Mouse (Mus musculus): ENCODE measurements around the gene Clic1. TPM values are rescaled to one million over a fixed set of nuclear protein-coding genes. Genes with fewer than 3 reads are reported as not detected.
A peak's percentile ranks its signal among the peaks of the same experiment; 100 is the strongest.

The Clic1 gene
- polyA plus RNA-seq, 1 experiment from 2014 or later = 186 TPM

- H3K36me3 ChIP-seq = peaks cover 89% of the 10 kb centered on the region
- no peak overlapping the region for H3K27ac ChIP-seq
- no peak overlapping the region for H3K4me3 ChIP-seq
- H3K4me1 ChIP-seq = no peaks in the 10 kb centered on the region
- H3K9me3 ChIP-seq (replicated peaks) = no peaks in the 10 kb centered on the region
- H3K27me3 ChIP-seq (ENCODE audit: low read depth, poor library complexity, severe bottlenecking) = no peaks in the 10 kb centered on the region
- WGBS = 77% methylated on average over 10 of the region's 10 CpGs
- no peak for DNase-seq (ENCODE audit: low spot score)
Measured at GRCm38 (mm10) chr17:35100196-35100765, 50.5 kb downstream of the Clic1 start.

- no peak overlapping the region for H3K27ac ChIP-seq
- peaks cover 81% of the 10 kb centered on the region for H3K36me3 ChIP-seq
Measured at GRCm38 (mm10) chr17:35101161-35101560, 51.4 kb downstream of the Clic1 start.

GRCm38 (mm10) chr17:35102299-35102698 is 52.5 kb downstream of the Clic1 start:
- 79% methylated on average over 8 of the region's 8 CpGs for WGBS
- no peak overlapping the region for H3K27ac ChIP-seq

More at GRCm38 (mm10) chr17:35101161-35101560, 51.4 kb downstream of the Clic1 start:
- Histone ChIP-seq H3K4me1 (peaks cover 8% of the 10 kb centered on the region; the same call in 1 of the 2 replicates), H3K4me3 (no peak overlapping the region), H3K27me3 (ENCODE audit: low read depth, poor library complexity, severe bottlenecking) (no peaks in the 10 kb centered on the region), H3K9me3 (replicated peaks) (no peaks in the 10 kb centered on the region)
- WGBS = 91% methylated on average over 11 of the region's 11 CpGs
- DNase-seq (ENCODE audit: low spot score) = no peak

GRCm38 (mm10) chr17:35103221-35103690 is 53.5 kb downstream of the Clic1 start:
- Histone ChIP-seq H3K36me3 (peaks cover 61% of the 10 kb centered on the region), H3K27ac (no peak overlapping the region), H3K4me1 (peaks cover 8% of the 10 kb centered on the region; the same call in 1 of the 2 replicates), H3K27me3 (ENCODE audit: low read depth, poor library complexity, severe bottlenecking) (no peaks in the 10 kb centered on the region), H3K9me3 (replicated peaks) (no peaks in the 10 kb centered on the region), H3K4me3 (no peak overlapping the region)
- WGBS = 72% methylated on average over 6 of the region's 6 CpGs
- DNase-seq (ENCODE audit: low spot score) = no peak

More at GRCm38 (mm10) chr17:35102299-35102698, 52.5 kb downstream of the Clic1 start:
- Histone ChIP-seq H3K4me1 (peaks cover 8% of the 10 kb centered on the region; the same call in 1 of the 2 replicates), H3K36me3 (peaks cover 70% of the 10 kb centered on the region), H3K27me3 (ENCODE audit: low read depth, poor library complexity, severe bottlenecking) (no peaks in the 10 kb centered on the region), H3K9me3 (replicated peaks) (no peaks in the 10 kb centered on the region), H3K4me3 (no peak overlapping the region)
- DNase-seq (ENCODE audit: low spot score) = no peak

GRCm38 (mm10) chr17:35104079-35104478 is 54.3 kb downstream of the Clic1 start:
- no peak overlapping the region for H3K4me3 ChIP-seq
- WGBS = 92% methylated on average over 7 of the region's 7 CpGs
- peaks cover 8% of the 10 kb centered on the region; the same call in 1 of the 2 replicates for H3K4me1 ChIP-seq
- DNase-seq (ENCODE audit: low spot score) = no peak
- no peak overlapping the region for H3K27ac ChIP-seq
- H3K27me3 ChIP-seq (ENCODE audit: low read depth, poor library complexity, severe bottlenecking) = no peaks in the 10 kb centered on the region
- peaks cover 53% of the 10 kb centered on the region for H3K36me3 ChIP-seq
- no peaks in the 10 kb centered on the region for H3K9me3 ChIP-seq (replicated peaks)

GRCm38 (mm10) chr17:35104754-35105153 is 55.0 kb downstream of the Clic1 start:
- Histone ChIP-seq H3K9me3 (replicated peaks) (no peaks in the 10 kb centered on the region), H3K36me3 (peaks cover 47% of the 10 kb centered on the region), H3K4me1 (peaks cover 8% of the 10 kb centered on the region; the same call in 1 of the 2 replicates), H3K27me3 (ENCODE audit: low read depth, poor library complexity, severe bottlenecking) (no peaks in the 10 kb centered on the region), H3K27ac (no peak overlapping the region), H3K4me3 (no peak overlapping the region)
- no peak for DNase-seq (ENCODE audit: low spot score)
- 83% methylated on average over 6 of the region's 6 CpGs for WGBS

GRCm38 (mm10) chr17:35105740-35106389 is 56.1 kb downstream of the Clic1 start:
- no peak overlapping the region for H3K27ac ChIP-seq
- DNase-seq (ENCODE audit: low spot score) = peak; percentile 40
- 35% methylated on average over 13 of the region's 13 CpGs for WGBS

GRCm38 (mm10) chr17:35106522-35106921 is 56.8 kb downstream of the Clic1 start:
- Histone ChIP-seq H3K4me1 (peaks cover 8% of the 10 kb centered on the region; the same call in 1 of the 2 replicates), H3K4me3 (no peak overlapping the region), H3K9me3 (replicated peaks) (no peaks in the 10 kb centered on the region), H3K27me3 (ENCODE audit: low read depth, poor library complexity, severe bottlenecking) (no peaks in the 10 kb centered on the region), H3K36me3 (peaks cover 29% of the 10 kb centered on the region), H3K27ac (no peak overlapping the region)
- DNase-seq (ENCODE audit: low spot score) = no peak
- WGBS = 80% methylated on average over 3 of the region's 3 CpGs

More at GRCm38 (mm10) chr17:35105740-35106389, 56.1 kb downstream of the Clic1 start:
- Histone ChIP-seq H3K9me3 (replicated peaks) (no peaks in the 10 kb centered on the region), H3K27me3 (ENCODE audit: low read depth, poor library complexity, severe bottlenecking) (no peaks in the 10 kb centered on the region), H3K4me3 (peak overlapping the region; percentile 13; the same call in 1 of the 2 replicates), H3K4me1 (peaks cover 8% of the 10 kb centered on the region; the same call in 1 of the 2 replicates), H3K36me3 (peaks cover 35% of the 10 kb centered on the region)

GRCm38 (mm10) chr17:35108097-35108496 is 58.3 kb downstream of the Clic1 start, which contains the start of gene Ly6g5c:
Gene Ly6g5c (plus strand): TSS chr17:35108279.
- Histone ChIP-seq H3K4me1 (peaks cover 8% of the 10 kb centered on the region; the same call in 1 of the 2 replicates), H3K4me3 (no peak within 1 kb of the TSS), H3K9me3 (replicated peaks) (no peaks in the 10 kb centered on the region), H3K36me3 (peaks cover 13% of the 10 kb centered on the region), H3K27ac (no peak within 1 kb of the TSS), H3K27me3 (ENCODE audit: low read depth, poor library complexity, severe bottlenecking) (no peaks in the 10 kb centered on the region)
- 87% methylated on average over 6 of the region's 6 CpGs for WGBS
- no peak for DNase-seq (ENCODE audit: low spot score)

Other genes with a start within 250 kb of the Clic1 start
- not detected in 2 replicates for gene Cyp21a1, start 245.4 kb upstream of the Clic1 start, polyA plus RNA-seq (2016; fragmentation: Nextera tagmentation; extraction: Ambion mirVana)
- 23.3 and 28.6 TPM in 2 replicates for gene Stk19, start 213.0 kb upstream of the Clic1 start, polyA plus RNA-seq (2016; fragmentation: Nextera tagmentation; extraction: Ambion mirVana)
- 77.5 and 83.5 TPM in 2 replicates for gene Dxo, start 212.9 kb upstream of the Clic1 start, polyA plus RNA-seq (2016; fragmentation: Nextera tagmentation; extraction: Ambion mirVana)
- gene Skiv2l, start 199.8 kb upstream of the Clic1 start, polyA plus RNA-seq (2016; fragmentation: Nextera tagmentation; extraction: Ambion mirVana) = 57.5 and 65.0 TPM in 2 replicates
- gene Nelfe, start 199.6 kb upstream of the Clic1 start, polyA plus RNA-seq (2016; fragmentation: Nextera tagmentation; extraction: Ambion mirVana) = 151 and 155 TPM in 2 replicates
- gene Cfb, start 187.4 kb upstream of the Clic1 start, polyA plus RNA-seq (2016; fragmentation: Nextera tagmentation; extraction: Ambion mirVana) = 2.1 and 2.5 TPM in 2 replicates
- gene Zbtb12, start 170.5 kb upstream of the Clic1 start, polyA plus RNA-seq (2016; fragmentation: Nextera tagmentation; extraction: Ambion mirVana) = 6.2 and 6.3 TPM in 2 replicates
- 0.06 TPM in 1 of 2 replicates, not detected in the other for gene Gm20547, start 167.9 kb upstream of the Clic1 start, polyA plus RNA-seq (2016; fragmentation: Nextera tagmentation; extraction: Ambion mirVana)
- 0.29 and 0.40 TPM in 2 replicates for gene C2, start 151.7 kb upstream of the Clic1 start, polyA plus RNA-seq (2016; fragmentation: Nextera tagmentation; extraction: Ambion mirVana)
- gene Ehmt2, start 151.5 kb upstream of the Clic1 start, polyA plus RNA-seq (2016; fragmentation: Nextera tagmentation; extraction: Ambion mirVana) = 109 and 116 TPM in 2 replicates
- not detected in 2 replicates for gene Slc44a4, start 135.5 kb upstream of the Clic1 start, polyA plus RNA-seq (2016; fragmentation: Nextera tagmentation; extraction: Ambion mirVana)
- gene Neu1, start 118.7 kb upstream of the Clic1 start, polyA plus RNA-seq (2016; fragmentation: Nextera tagmentation; extraction: Ambion mirVana) = 14.6 and 16.1 TPM in 2 replicates
- gene Hspa1b, start 90.7 kb upstream of the Clic1 start, polyA plus RNA-seq (2016; fragmentation: Nextera tagmentation; extraction: Ambion mirVana) = 0.08 and 0.14 TPM in 2 replicates
- not detected in 2 replicates for gene Gm20481, start 80.1 kb upstream of the Clic1 start, polyA plus RNA-seq (2016; fragmentation: Nextera tagmentation; extraction: Ambion mirVana)
- gene Hspa1a, start 77.8 kb upstream of the Clic1 start, polyA plus RNA-seq (2016; fragmentation: Nextera tagmentation; extraction: Ambion mirVana) = 1.1 and 1.4 TPM in 2 replicates
- gene Hspa1l, start 77.3 kb upstream of the Clic1 start, polyA plus RNA-seq (2016; fragmentation: Nextera tagmentation; extraction: Ambion mirVana) = 0.58 and 0.85 TPM in 2 replicates
- 320 and 365 TPM in 2 replicates for gene Lsm2, start 68.1 kb upstream of the Clic1 start, polyA plus RNA-seq (2016; fragmentation: Nextera tagmentation; extraction: Ambion mirVana)
- 222 and 267 TPM in 2 replicates for gene Vars, start 49.0 kb upstream of the Clic1 start, polyA plus RNA-seq (2016; fragmentation: Nextera tagmentation; extraction: Ambion mirVana)
- 0.15 and 0.23 TPM in 2 replicates for gene Vwa7, start 33.4 kb upstream of the Clic1 start, polyA plus RNA-seq (2016; fragmentation: Nextera tagmentation; extraction: Ambion mirVana)
- 1.2 and 1.4 TPM in 2 replicates for gene Sapcd1, start 21.9 kb upstream of the Clic1 start, polyA plus RNA-seq (2016; fragmentation: Nextera tagmentation; extraction: Ambion mirVana)
- 5.2 and 5.4 TPM in 2 replicates for gene Msh5, start 3.2 kb upstream of the Clic1 start, polyA plus RNA-seq (2016; fragmentation: Nextera tagmentation; extraction: Ambion mirVana)
- gene Ddah2, start 9.1 kb downstream of the Clic1 start, polyA plus RNA-seq (2016; fragmentation: Nextera tagmentation; extraction: Ambion mirVana) = 453 and 568 TPM in 2 replicates
- gene Ly6g6c, start 15.4 kb downstream of the Clic1 start, polyA plus RNA-seq (2016; fragmentation: Nextera tagmentation; extraction: Ambion mirVana) = not detected in 2 replicates
- gene Mpig6b, start 16.2 kb downstream of the Clic1 start, polyA plus RNA-seq (2016; fragmentation: Nextera tagmentation; extraction: Ambion mirVana) = 0.36 and 0.46 TPM in 2 replicates
- 0.81 and 0.95 TPM in 2 replicates for gene Ly6g6e, start 26.9 kb downstream of the Clic1 start, polyA plus RNA-seq (2016; fragmentation: Nextera tagmentation; extraction: Ambion mirVana)
- gene Ly6g6d, start 28.1 kb downstream of the Clic1 start, polyA plus RNA-seq (2016; fragmentation: Nextera tagmentation; extraction: Ambion mirVana) = 0.80 and 1.1 TPM in 2 replicates
- gene Ly6g6f, start 35.6 kb downstream of the Clic1 start, polyA plus RNA-seq (2016; fragmentation: Nextera tagmentation; extraction: Ambion mirVana) = 0.56 and 0.66 TPM in 2 replicates
- 53.3 and 63.6 TPM in 2 replicates for gene Abhd16a, start 39.3 kb downstream of the Clic1 start, polyA plus RNA-seq (2016; fragmentation: Nextera tagmentation; extraction: Ambion mirVana)
- gene Ly6g5c, start 58.3 kb downstream of the Clic1 start, polyA plus RNA-seq (2016; fragmentation: Nextera tagmentation; extraction: Ambion mirVana) = not detected in 2 replicates
- gene Ly6g5b, start 65.5 kb downstream of the Clic1 start, polyA plus RNA-seq (2016; fragmentation: Nextera tagmentation; extraction: Ambion mirVana) = 1.4 and 1.7 TPM in 2 replicates
- 33.9 and 35.8 TPM in 2 replicates for gene Gpank1, start 71.5 kb downstream of the Clic1 start, polyA plus RNA-seq (2016; fragmentation: Nextera tagmentation; extraction: Ambion mirVana)
- gene Csnk2b, start 72.1 kb downstream of the Clic1 start, polyA plus RNA-seq (2016; fragmentation: Nextera tagmentation; extraction: Ambion mirVana) = 299 and 317 TPM in 2 replicates
- gene D17H6S53E, start 76.4 kb downstream of the Clic1 start, polyA plus RNA-seq (2016; fragmentation: Nextera tagmentation; extraction: Ambion mirVana) = 8.4 and 8.5 TPM in 2 replicates
- gene Apom, start 82.1 kb downstream of the Clic1 start, polyA plus RNA-seq (2016; fragmentation: Nextera tagmentation; extraction: Ambion mirVana) = 0.39 and 0.56 TPM in 2 replicates
- 74.2 and 74.7 TPM in 2 replicates for gene Bag6, start 85.2 kb downstream of the Clic1 start, polyA plus RNA-seq (2016; fragmentation: Nextera tagmentation; extraction: Ambion mirVana)
- gene Prrc2a, start 114.9 kb downstream of the Clic1 start, polyA plus RNA-seq (2016; fragmentation: Nextera tagmentation; extraction: Ambion mirVana) = 213 and 229 TPM in 2 replicates
- 1.5 and 1.8 TPM in 2 replicates for gene Aif1, start 126.1 kb downstream of the Clic1 start, polyA plus RNA-seq (2016; fragmentation: Nextera tagmentation; extraction: Ambion mirVana)
- 1.6 and 2.0 TPM in 2 replicates for gene Lst1, start 138.5 kb downstream of the Clic1 start, polyA plus RNA-seq (2016; fragmentation: Nextera tagmentation; extraction: Ambion mirVana)
- gene Ltb, start 144.5 kb downstream of the Clic1 start, polyA plus RNA-seq (2016; fragmentation: Nextera tagmentation; extraction: Ambion mirVana) = 0.38 and 0.45 TPM in 2 replicates
- 0.14 TPM in 1 of 2 replicates, not detected in the other for gene Tnf, start 152.0 kb downstream of the Clic1 start, polyA plus RNA-seq (2016; fragmentation: Nextera tagmentation; extraction: Ambion mirVana)
- gene Lta, start 155.4 kb downstream of the Clic1 start, polyA plus RNA-seq (2016; fragmentation: Nextera tagmentation; extraction: Ambion mirVana) = not detected in 2 replicates
- 0.30 and 0.33 TPM in 2 replicates for gene Gm16181, start 170.9 kb downstream of the Clic1 start, polyA plus RNA-seq (2016; fragmentation: Nextera tagmentation; extraction: Ambion mirVana)
- 4.5 and 5.2 TPM in 2 replicates for gene Atp6v1g2, start 183.7 kb downstream of the Clic1 start, polyA plus RNA-seq (2016; fragmentation: Nextera tagmentation; extraction: Ambion mirVana)
- 10.7 and 12.1 TPM in 2 replicates for gene Nfkbil1, start 185.8 kb downstream of the Clic1 start, polyA plus RNA-seq (2016; fragmentation: Nextera tagmentation; extraction: Ambion mirVana)
- gene Ddx39b, start 191.8 kb downstream of the Clic1 start, polyA plus RNA-seq (2016; fragmentation: Nextera tagmentation; extraction: Ambion mirVana) = 749 and 792 TPM in 2 replicates
- gene H2-D1, start 212.8 kb downstream of the Clic1 start, polyA plus RNA-seq (2016; fragmentation: Nextera tagmentation; extraction: Ambion mirVana) = 21.4 and 23.1 TPM in 2 replicates

Data from limb, embryonic 10.5 days (tissue).